Mouse (Mus musculus): ENCODE results near the gene Lfng.

Lfng gene

GRCm38 (mm10) chr5:140644702-140645201, 37.6 kb downstream of the Lfng start:
- no peak for DNase-seq

GRCm38 (mm10) chr5:140645454-140645853, 38.3 kb downstream of the Lfng start:
- DNase-seq, result no peak

- DNase-seq, result no peak
These were observed 39.1 kb downstream of the Lfng start for GRCm38 (mm10) chr5:140646171-140646570.

GRCm38 (mm10) chr5:140647031-140647760, 40.1 kb downstream of the Lfng start:
- no peak for DNase-seq

- DNase-seq, result peak; percentile 57
These were observed 40.9 kb downstream of the Lfng start for GRCm38 (mm10) chr5:140647821-140648518.

GRCm38 (mm10) chr5:140648519-140649100, 41.5 kb downstream of the Lfng start, which contains the start of gene Ttyh3:
Gene Ttyh3, minus strand, starts transcription at chr5:140649031.
- DNase-seq, result no peak

GRCm38 (mm10) chr5:140649101-140649667, 42.1 kb downstream of the Lfng start:
- DNase-seq, result peak; percentile 98

GRCm38 (mm10) chr5:140649881-140650414, 42.8 kb downstream of the Lfng start:
- DNase-seq, result no peak

GRCm38 (mm10) chr5:140651231-140651630, 44.1 kb downstream of the Lfng start:
- DNase-seq, result no peak

GRCm38 (mm10) chr5:140652587-140652986, 45.5 kb downstream of the Lfng start:
- no peak for DNase-seq

- no peak for DNase-seq
These were observed 47.2 kb downstream of the Lfng start for GRCm38 (mm10) chr5:140654096-140654845.

GRCm38 (mm10) chr5:140659607-140660272, 52.6 kb downstream of the Lfng start:
- DNase-seq, result no peak

- no peak for DNase-seq
These were observed 53.3 kb downstream of the Lfng start for GRCm38 (mm10) chr5:140660398-140660797.

GRCm38 (mm10) chr5:140661427-140661826, 54.3 kb downstream of the Lfng start:
- no peak for DNase-seq

- no peak for DNase-seq
These were observed 54.9 kb downstream of the Lfng start for GRCm38 (mm10) chr5:140661875-140662643.

GRCm38 (mm10) chr5:140662741-140663592, 55.8 kb downstream of the Lfng start:
- DNase-seq, result no peak

- DNase-seq, result peak; percentile 75
These were observed 56.6 kb downstream of the Lfng start for GRCm38 (mm10) chr5:140663621-140664180.

Data from thymus, postnatal 25 days (tissue).